18 mouse cellular contexts compared by ENCODE assay signal in the genomic region with DNA sequence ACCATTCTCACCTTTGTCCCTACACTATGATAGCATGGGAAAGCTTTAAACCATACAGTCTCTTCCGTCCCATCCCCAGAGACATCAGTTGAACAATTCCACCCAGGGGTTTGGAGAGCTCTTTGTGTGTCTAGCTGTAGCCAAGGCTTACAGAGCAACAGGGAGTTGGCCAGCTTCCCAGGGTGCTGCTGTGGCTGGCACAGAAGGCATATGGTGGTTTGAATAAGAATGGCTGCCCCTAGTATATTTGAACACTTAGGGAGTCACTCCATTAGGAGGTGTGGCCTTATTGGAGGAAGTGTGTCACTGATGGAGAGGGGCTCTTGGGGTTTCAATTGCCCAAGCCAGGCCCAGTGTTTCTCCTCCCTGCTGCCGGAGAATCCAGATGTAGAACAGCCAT. TPM values are rescaled to one million over a fixed set of nuclear protein-coding genes. Genes with fewer than 3 reads are reported as not detected.
DNase-seq lines count a peak whose midpoint lies in the region; ATAC-seq and TF ChIP-seq lines count a peak whose summit lies in the region.
"Had no signal": no experiment of that assay in that cellular context is flagged by ENCODE, and none has a peak within 500 bp of the region (broad histone marks: within the 10 kb centered on the region; RNA-seq: fewer than 3 reads in every experiment).

No protein-coding gene starts in this region.

- WGBS in cerebellum, adult 2 months: 44% methylated on average over 2 of the region's 2 CpGs
- WGBS in hindbrain, embryonic 16.5 days: 64% methylated on average over 2 of the region's 2 CpGs
- 75% methylated on average over 2 of the region's 2 CpGs for WGBS in heart, adult 2 months

- H3K9ac ChIP-seq in hindbrain, embryonic 16.5 days (ENCODE audit: low read depth, low read length): no peak overlapping the region
- no peak overlapping the region for H3K9ac ChIP-seq in heart, adult 2 months (ENCODE audit: low read depth, low read length)
- H3K9ac ChIP-seq: embryonic facial prominence, embryonic 15.5 days; liver, embryonic 13.5 days had no signal

- DNase-seq in cerebellum, adult 2 months: peak; percentile 36 to 43
- DNase-seq in left cerebral cortex, adult 18-20 months (ENCODE audit: low spot score in 2 of 2): peak; percentile 21 to 39
- DNase-seq in left cerebral cortex, adult 2 months (ENCODE audit: extremely low spot score in 1 of 2, low spot score in 2 of 2): no peak
- peak; percentile 3 for DNase-seq in NIH3T3 (ENCODE audit: low read depth)
- no peak for DNase-seq in embryo, embryonic 9.5 days (ENCODE audit: extremely low spot score)
- DNase-seq in heart, adult 2 months: no peak
- DNase-seq: heart, postnatal 4 days; kidney, adult 8-10 months; layer of hippocampus, postnatal 36 days; liver, embryonic 13.5 days; lung, postnatal 4 days; thymus, adult 2 months had no signal

- no peak overlapping the region for H3K27ac ChIP-seq in cerebellum, adult 2 months (ENCODE audit: insufficient read depth, low read length)
- H3K27ac ChIP-seq in left cerebral cortex, adult 2 months: no peak overlapping the region
- H3K27ac ChIP-seq in hindbrain, embryonic 16.5 days (ENCODE audit: low read depth, low read length): no peak overlapping the region
- no peak overlapping the region for H3K27ac ChIP-seq in heart, adult 2 months
- H3K27ac ChIP-seq: embryonic facial prominence, embryonic 15.5 days; heart, embryonic 10.5 days; liver, embryonic 13.5 days had no signal

- H3K9me3 ChIP-seq in hindbrain, embryonic 16.5 days (ENCODE audit: control insufficient read depth, low read length): no peaks in the 10 kb centered on the region
- H3K9me3 ChIP-seq: embryonic facial prominence, embryonic 15.5 days; heart, embryonic 10.5 days; liver, embryonic 13.5 days had no signal

- intact Hi-C loops in left cerebral cortex, adult 2 months (cut with DNase I): no loop called here
- intact Hi-C loops in heart, adult 2 months (cut with DNase I): no loop called here

- no peak for TF ChIP-seq POLR2A in cerebellum, adult 2 months (IDR thresholded peaks at IDR 0.05; ENCODE audit: borderline replicate concordance, insufficient read depth, low read length)
- TF ChIP-seq POLR2A in heart, adult 2 months (IDR thresholded peaks at IDR 0.05; ENCODE audit: insufficient read depth, low read depth, low read length): no peak

- no peaks in the 10 kb centered on the region for H3K79me2 ChIP-seq in heart, adult 2 months (replicated peaks; ENCODE audit: control insufficient read depth, insufficient read depth, low read length)

- no peak for TF ChIP-seq CTCF in cerebellum, adult 2 months (IDR thresholded peaks at IDR 0.05; ENCODE audit: borderline replicate concordance, insufficient read depth, low read depth, low read length)
- no peak for TF ChIP-seq CTCF in left cerebral cortex, adult 2 months (IDR thresholded peaks at IDR 0.05)
- TF ChIP-seq CTCF in heart, adult 2 months (IDR thresholded peaks at IDR 0.05): no peak

- H3K36me3 ChIP-seq in hindbrain, embryonic 16.5 days (ENCODE audit: control insufficient read depth, insufficient read depth, low read length): no peaks in the 10 kb centered on the region
- H3K36me3 ChIP-seq in heart, adult 2 months (ENCODE audit: control insufficient read depth, insufficient read depth, low read length): no peaks in the 10 kb centered on the region
- H3K36me3 ChIP-seq: embryonic facial prominence, embryonic 15.5 days; G1E; heart, embryonic 10.5 days; liver, embryonic 13.5 days had no signal

- H3K4me2 ChIP-seq in hindbrain, embryonic 16.5 days (ENCODE audit: low read length): no peak overlapping the region
- H3K4me2 ChIP-seq: embryonic facial prominence, embryonic 15.5 days; liver, embryonic 13.5 days had no signal

- no peak for TF ChIP-seq EP300 in heart, adult 2 months (IDR thresholded peaks at IDR 0.05; ENCODE audit: insufficient read depth, low read depth, low read length)

- no peaks in the 10 kb centered on the region for H3K4me1 ChIP-seq in cerebellum, adult 2 months (ENCODE audit: control insufficient read depth, insufficient read depth, low read length)
- H3K4me1 ChIP-seq in hindbrain, embryonic 16.5 days (ENCODE audit: control insufficient read depth, insufficient read depth, low read depth, low read length): peaks cover 14% of the 10 kb centered on the region
- H3K4me1 ChIP-seq in heart, adult 2 months (ENCODE audit: control insufficient read depth, insufficient read depth, low read length): no peaks in the 10 kb centered on the region
- H3K4me1 ChIP-seq: heart, embryonic 10.5 days; liver, embryonic 13.5 days had no signal

- H3K4me3 ChIP-seq in cerebellum, adult 2 months (replicated peaks; ENCODE audit: insufficient read depth, low read depth, low read length): no peak overlapping the region
- H3K4me3 ChIP-seq in left cerebral cortex, adult 2 months: no peak overlapping the region
- no peak overlapping the region for H3K4me3 ChIP-seq in hindbrain, embryonic 16.5 days (ENCODE audit: low read length)
- H3K4me3 ChIP-seq in heart, adult 2 months: no peak overlapping the region
- H3K4me3 ChIP-seq: embryonic facial prominence, embryonic 15.5 days; heart, embryonic 10.5 days; liver, embryonic 13.5 days had no signal

- no peaks in the 10 kb centered on the region for H3K27me3 ChIP-seq in cerebellum, adult 2 months (ENCODE audit: control insufficient read depth, insufficient read depth, low read length)
- H3K27me3 ChIP-seq in hindbrain, embryonic 16.5 days (replicated peaks; ENCODE audit: control insufficient read depth, insufficient read depth, low read length): no peaks in the 10 kb centered on the region
- H3K27me3 ChIP-seq in heart, adult 2 months (ENCODE audit: control insufficient read depth, insufficient read depth, low read length): no peaks in the 10 kb centered on the region; the same call in 1 of the 2 replicates
- H3K27me3 ChIP-seq: embryonic facial prominence, embryonic 15.5 days; liver, embryonic 13.5 days had no signal

- ATAC-seq in cerebellum, adult (ENCODE audit: insufficient number of reproducible peaks, low FRiP score, low TSS enrichment): no peak
- ATAC-seq in hindbrain, embryonic 16.5 days: peak; percentile 53; the same call in 1 of the 2 replicates

RNA-seq across cellular contexts. Expression of a gene that starts 57.5 kb away (rescaled TPM):
- polyA plus RNA-seq in cerebellum, adult 2 months (2012; rRNA removed): not detected in 2 replicates
- total RNA-seq in left cerebral cortex, adult 18-20 months (2021): not detected
- total RNA-seq in left cerebral cortex, adult 2 months (2021): not detected
- polyA plus RNA-seq in hindbrain, embryonic 16.5 days (2015; fragmentation: Nextera tagmentation; extraction: Ambion mirVana): not detected in 2 replicates
- total RNA-seq in heart, adult 2 months (2021): not detected
- polyA plus RNA-seq in heart, adult 2 months (2012; rRNA removed): not detected in 2 replicates
- total RNA-seq: G1E; heart, postnatal 4 days; layer of hippocampus, postnatal 36 days; monocyte, adult 5-6 weeks had no signal
- polyA plus RNA-seq: embryonic facial prominence, embryonic 15.5 days; G1E; heart, embryonic 10.5 days; liver, embryonic 13.5 days; thymus, adult 2 months had no signal

Comparison
In these comparisons a context has a peak if more than half of its experiments do, and no peak if none do; other contexts are left out.
1. DNase-seq: peak in cerebellum, adult 2 months (2 of 2), left cerebral cortex, adult 18-20 months (2 of 2) and NIH3T3 (single experiment); none in left cerebral cortex, adult 2 months (0 of 2), embryo, embryonic 9.5 days (single experiment) and heart, adult 2 months (0 of 2).